Mouse (Mus musculus): Measurements from ENCODE around the gene Rbm15.
A peak's percentile ranks its signal among the peaks of the same experiment; 100 is the strongest.

- TF ChIP-seq CTCF (IDR thresholded peaks at IDR 0.05; ENCODE audit: control insufficient read depth, insufficient read depth, low read length), result 0 out of 2 replicates have a peak, but pooled peaks have one; percentile 17
- peak; percentile 63 for TF ChIP-seq POLR2A (IDR thresholded peaks at IDR 0.05; ENCODE audit: borderline replicate concordance, control insufficient read depth, low read depth, low read length)
These were observed at the start of gene Rbm15 for GRCm38 (mm10) chr3:107333381-107334201.
